Mouse (Mus musculus): ENCODE results near the gene Kcnip2. TPM values are rescaled to one million over a fixed set of nuclear protein-coding genes. Genes with fewer than 3 reads are reported as not detected.

The Kcnip2 gene
- polyA plus RNA-seq, 1 experiment from 2014 or later: 3.0 TPM

DNA sequence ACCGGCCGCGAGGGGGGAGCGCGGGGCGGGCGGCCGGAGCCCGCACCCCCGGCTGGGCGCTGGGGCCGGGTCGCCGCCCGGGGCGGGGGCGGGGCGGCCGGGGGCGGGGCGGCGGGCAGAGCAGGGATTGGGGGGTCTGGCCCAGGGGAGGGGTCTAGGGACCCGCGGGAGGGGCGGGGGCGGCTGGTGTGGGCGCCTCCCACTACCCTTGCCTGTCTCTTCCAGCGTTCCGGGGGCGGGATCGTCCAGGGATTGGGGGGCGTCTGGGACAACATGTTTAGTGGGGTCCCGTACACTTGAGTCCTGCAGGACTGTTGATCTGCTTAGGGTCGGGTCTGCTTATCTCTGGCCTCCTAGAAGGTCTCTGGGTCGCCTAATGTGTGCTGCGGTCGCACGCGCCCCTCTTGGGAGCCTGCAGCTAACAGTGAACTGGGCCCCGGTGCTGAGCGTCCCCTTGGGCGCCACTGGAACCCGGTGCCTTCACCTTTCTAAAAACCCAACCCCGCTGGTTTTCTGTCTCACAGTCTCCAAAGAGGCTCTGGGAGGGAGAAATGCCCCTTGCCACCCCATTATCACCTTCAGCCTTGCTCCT is 72.8 kb downstream of the Kcnip2 start:
- H3K27ac ChIP-seq: no peak overlapping the region
- ATAC-seq: no peak
- peaks cover 95% of the 10 kb centered on the region for H3K27me3 ChIP-seq
- H3K4me1 ChIP-seq (replicated peaks): peaks cover 38% of the 10 kb centered on the region
- 0 out of 2 replicates have a peak, but pooled peaks cover under 1% of the 10 kb centered on the region for H3K36me3 ChIP-seq
- 2% methylated on average over 17 of the region's 44 CpGs for WGBS
- no peaks in the 10 kb centered on the region for H3K9me3 ChIP-seq
- peak overlapping the region; percentile 66 for H3K4me2 ChIP-seq (replicated peaks)
- peak overlapping the region; percentile 62; the same call in 1 of the 2 replicates for H3K9ac ChIP-seq (replicated peaks)
- H3K4me3 ChIP-seq (replicated peaks): peak overlapping the region; percentile 40

DNA sequence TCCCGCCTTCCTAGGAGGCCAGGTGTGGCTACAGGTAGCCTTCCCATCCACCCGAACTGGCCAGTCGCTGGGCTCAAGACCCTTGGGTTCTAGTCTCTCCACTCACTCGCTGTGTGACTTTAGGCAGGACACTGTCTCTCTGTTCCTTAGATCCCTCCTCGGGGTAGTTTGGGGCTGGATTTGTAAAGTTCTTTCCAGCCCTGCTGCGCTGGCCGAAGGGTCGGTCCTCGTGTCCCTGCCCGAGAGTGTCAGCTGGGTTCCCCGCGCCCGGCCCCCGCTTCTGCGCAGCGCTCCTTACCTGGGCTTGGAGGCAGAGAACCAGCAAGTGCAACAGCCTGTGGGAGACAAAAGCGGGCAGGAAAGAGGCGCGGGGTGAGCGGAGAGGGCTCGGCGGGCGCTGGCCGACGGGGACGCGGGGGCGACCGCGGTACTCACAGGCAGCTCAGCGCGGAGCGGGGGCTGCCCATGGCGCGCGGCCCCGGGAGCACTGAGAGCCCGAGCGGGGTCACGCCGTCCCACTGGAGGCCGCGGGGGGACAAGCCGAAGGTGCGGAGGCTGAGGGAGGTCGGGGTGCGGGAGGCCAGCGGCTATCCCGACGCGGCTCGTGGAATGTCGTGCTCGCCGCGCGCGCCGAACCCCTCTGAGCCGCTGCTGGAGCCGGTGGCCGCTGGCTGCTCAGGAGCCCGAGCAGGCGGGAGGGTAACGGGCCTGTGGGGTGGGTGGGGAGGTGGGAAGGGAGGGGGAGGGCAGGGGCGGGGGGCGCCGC is 73.5 kb downstream of the Kcnip2 start, which contains the start of gene Fgf8:
Gene Fgf8, minus strand, starts transcription at position 698 of the 766 bp plus-strand sequence.
- under 1% methylated on average over 56 of the region's 68 CpGs for WGBS
- no peak for ATAC-seq
- H3K27me3 ChIP-seq: peaks cover 100% of the 10 kb centered on the region
- H3K9me3 ChIP-seq: no peaks in the 10 kb centered on the region
- no peaks in the 10 kb centered on the region for H3K36me3 ChIP-seq
- peaks cover 41% of the 10 kb centered on the region for H3K4me1 ChIP-seq (replicated peaks)
- H3K4me3 ChIP-seq (replicated peaks): peak within 1 kb of the TSS; percentile 40
- peak within 1 kb of the TSS; percentile 62 for H3K9ac ChIP-seq (replicated peaks)
- no peak within 1 kb of the TSS for H3K27ac ChIP-seq
- H3K4me2 ChIP-seq (replicated peaks): peak within 1 kb of the TSS; percentile 66

Other genes starting within 250 kb of the Kcnip2 start
- gene Fbxw4, start 155.7 kb downstream of the Kcnip2 start, polyA plus RNA-seq (2015; fragmentation: Nextera tagmentation; extraction: Ambion mirVana): 3.8 and 5.5 TPM in 2 replicates
- gene Fgf8, start 73.1 kb downstream of the Kcnip2 start, polyA plus RNA-seq (2015; fragmentation: Nextera tagmentation; extraction: Ambion mirVana): 2.1 and 2.8 TPM in 2 replicates
- gene Npm3, start 66.5 kb downstream of the Kcnip2 start, polyA plus RNA-seq (2015; fragmentation: Nextera tagmentation; extraction: Ambion mirVana): 6.2 and 7.8 TPM in 2 replicates
- 96.2 and 102 TPM in 2 replicates for gene Mgea5, start 32.2 kb downstream of the Kcnip2 start, polyA plus RNA-seq (2015; fragmentation: Nextera tagmentation; extraction: Ambion mirVana)
- gene Armh3, start 182.4 kb upstream of the Kcnip2 start, polyA plus RNA-seq (2015; fragmentation: Nextera tagmentation; extraction: Ambion mirVana): 22.1 and 23.4 TPM in 2 replicates
- 2.0 TPM in 2 replicates for gene Hps6, start 187.4 kb upstream of the Kcnip2 start, polyA plus RNA-seq (2015; fragmentation: Nextera tagmentation; extraction: Ambion mirVana)
- 20.5 and 21.8 TPM in 2 replicates for gene Pprc1, start 228.8 kb upstream of the Kcnip2 start, polyA plus RNA-seq (2015; fragmentation: Nextera tagmentation; extraction: Ambion mirVana)
- 121 and 140 TPM in 2 replicates for gene Ldb1, start 229.2 kb upstream of the Kcnip2 start, polyA plus RNA-seq (2015; fragmentation: Nextera tagmentation; extraction: Ambion mirVana)

Data from midbrain, embryonic 13.5 days (tissue).